Mouse (Mus musculus): ENCODE results near the gene Hnrnpr. TPM values are rescaled to one million over a fixed set of nuclear protein-coding genes. Genes with fewer than 3 reads are reported as not detected.

The Hnrnpr gene
- polyA plus RNA-seq, 1 experiment from 2014 or later = 221 TPM

DNA sequence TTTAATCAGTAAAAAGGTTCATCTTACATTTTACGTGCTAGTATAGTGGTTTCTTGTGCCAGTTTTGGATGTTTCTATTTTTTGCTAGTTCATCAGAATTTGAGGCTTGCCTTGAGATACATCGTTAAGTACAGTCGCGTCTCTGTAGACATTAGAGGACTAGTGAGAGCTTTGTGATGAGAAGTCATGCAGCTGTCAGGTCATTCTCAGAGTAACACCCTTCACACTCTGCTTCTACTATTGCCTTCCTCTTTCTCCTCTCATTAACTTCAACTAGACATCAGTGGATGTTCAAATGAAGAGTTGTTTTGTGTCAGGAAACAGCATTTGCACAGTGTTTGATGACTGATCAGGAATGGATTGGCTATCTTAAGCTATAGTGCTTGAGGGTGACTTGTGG is 1.9 kb downstream of the Hnrnpr start:
- Histone ChIP-seq H3K9ac (0 out of 2 replicates have a peak overlapping the region, but pooled peaks have one; percentile 38), H3K27ac (no peak overlapping the region), H3K36me3 (peaks cover 3% of the 10 kb centered on the region), H3K9me3 (no peaks in the 10 kb centered on the region), H3K4me2 (replicated peaks) (peak overlapping the region; percentile 73), H3K4me3 (peak overlapping the region; percentile 98), H3K4me1 (peaks cover 26% of the 10 kb centered on the region), H3K27me3 (replicated peaks) (no peaks in the 10 kb centered on the region)
- no peak for ATAC-seq (ENCODE audit: low FRiP score, low read depth)
- WGBS = 36% methylated on average over 4 of the region's 4 CpGs

- Histone ChIP-seq H3K9me3 (no peaks in the 10 kb centered on the region), H3K4me2 (replicated peaks) (no peak overlapping the region), H3K36me3 (peaks cover 46% of the 10 kb centered on the region), H3K27me3 (replicated peaks) (no peaks in the 10 kb centered on the region), H3K9ac (no peak overlapping the region), H3K4me1 (peaks cover 17% of the 10 kb centered on the region), H3K27ac (no peak overlapping the region), H3K4me3 (no peak overlapping the region)
- no peak for ATAC-seq (ENCODE audit: low FRiP score, low read depth)
- WGBS = 83% methylated on average over 4 of the region's 4 CpGs
These were observed 6.9 kb downstream of the Hnrnpr start for GRCm38 (mm10) chr4:136317667-136318066.

DNA sequence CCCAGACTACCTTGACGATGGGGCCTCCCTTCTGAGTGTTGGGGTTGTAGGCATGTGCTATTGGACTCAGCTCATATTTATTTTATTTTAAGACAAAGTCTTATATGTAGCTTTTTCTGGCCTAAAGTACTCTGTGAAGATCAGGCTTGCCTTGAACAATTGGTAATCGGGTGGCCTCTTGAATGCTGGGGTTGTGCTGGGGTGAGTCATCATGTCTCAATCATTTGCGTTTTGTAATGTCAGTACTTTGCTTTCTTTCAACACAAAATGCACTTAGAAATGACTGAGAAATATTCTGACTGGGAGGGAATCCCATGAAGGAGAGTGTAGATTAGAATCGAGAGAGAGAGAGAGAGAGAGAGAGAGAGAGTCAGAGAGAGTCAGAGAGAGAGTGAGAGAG is 9.3 kb downstream of the Hnrnpr start:
- Histone ChIP-seq H3K9me3 (no peaks in the 10 kb centered on the region), H3K4me2 (replicated peaks) (no peak overlapping the region), H3K4me3 (no peak overlapping the region), H3K27ac (no peak overlapping the region), H3K27me3 (replicated peaks) (no peaks in the 10 kb centered on the region), H3K9ac (no peak overlapping the region), H3K36me3 (peaks cover 63% of the 10 kb centered on the region), H3K4me1 (peaks cover 2% of the 10 kb centered on the region)
- 92% methylated on average over 4 of the region's 4 CpGs for WGBS
- ATAC-seq (ENCODE audit: low FRiP score, low read depth) = no peak

- Histone ChIP-seq H3K9me3 (no peaks in the 10 kb centered on the region), H3K36me3 (peaks cover 52% of the 10 kb centered on the region), H3K4me3 (no peak overlapping the region), H3K27ac (no peak overlapping the region), H3K4me2 (replicated peaks) (no peak overlapping the region), H3K4me1 (no peaks in the 10 kb centered on the region), H3K9ac (no peak overlapping the region), H3K27me3 (replicated peaks) (no peaks in the 10 kb centered on the region)
- ATAC-seq (ENCODE audit: low FRiP score, low read depth) = no peak
- WGBS = 76% methylated on average over 2 of the region's 2 CpGs
These were observed 13.5 kb downstream of the Hnrnpr start for GRCm38 (mm10) chr4:136324226-136324625.

DNA sequence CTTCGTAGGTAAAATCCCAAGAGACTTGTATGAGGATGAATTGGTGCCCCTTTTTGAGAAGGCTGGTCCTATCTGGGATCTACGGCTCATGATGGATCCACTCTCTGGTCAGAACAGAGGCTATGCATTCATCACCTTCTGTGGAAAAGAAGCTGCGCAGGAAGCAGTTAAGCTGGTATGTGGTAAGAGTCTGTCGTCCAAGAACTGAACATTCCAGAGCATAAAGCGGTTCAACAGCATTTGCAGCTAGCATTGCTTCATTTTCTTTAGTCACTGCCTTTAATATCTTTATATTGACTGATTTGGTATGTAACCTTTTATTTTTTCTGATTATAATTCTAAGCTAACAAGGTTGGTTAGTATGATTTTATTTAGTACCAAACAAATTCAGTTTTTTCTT is 16.5 kb downstream of the Hnrnpr start:
- 92% methylated on average over 5 of the region's 5 CpGs for WGBS
- H3K9ac ChIP-seq = no peak overlapping the region

GRCm38 (mm10) chr4:136328115-136328514 is 17.4 kb downstream of the Hnrnpr start:
- Histone ChIP-seq H3K9me3 (no peaks in the 10 kb centered on the region), H3K4me1 (no peaks in the 10 kb centered on the region), H3K9ac (no peak overlapping the region), H3K4me3 (no peak overlapping the region), H3K27ac (no peak overlapping the region), H3K27me3 (replicated peaks) (no peaks in the 10 kb centered on the region), H3K4me2 (replicated peaks) (no peak overlapping the region), H3K36me3 (peaks cover 47% of the 10 kb centered on the region)
- ATAC-seq (ENCODE audit: low FRiP score, low read depth) = no peak

More for the DNA sequence above, 16.5 kb downstream of the Hnrnpr start:
- H3K36me3 ChIP-seq = peaks cover 42% of the 10 kb centered on the region
- ATAC-seq (ENCODE audit: low FRiP score, low read depth) = no peak
- no peaks in the 10 kb centered on the region for H3K9me3 ChIP-seq
- H3K4me1 ChIP-seq = no peaks in the 10 kb centered on the region
- H3K27ac ChIP-seq = no peak overlapping the region
- H3K27me3 ChIP-seq (replicated peaks) = no peaks in the 10 kb centered on the region
- no peak overlapping the region for H3K4me2 ChIP-seq (replicated peaks)
- no peak overlapping the region for H3K4me3 ChIP-seq

- no peaks in the 10 kb centered on the region for H3K27me3 ChIP-seq (replicated peaks)
- WGBS = 95% methylated on average over 3 of the region's 3 CpGs
These were observed 21.0 kb downstream of the Hnrnpr start for GRCm38 (mm10) chr4:136331709-136332108.

DNA sequence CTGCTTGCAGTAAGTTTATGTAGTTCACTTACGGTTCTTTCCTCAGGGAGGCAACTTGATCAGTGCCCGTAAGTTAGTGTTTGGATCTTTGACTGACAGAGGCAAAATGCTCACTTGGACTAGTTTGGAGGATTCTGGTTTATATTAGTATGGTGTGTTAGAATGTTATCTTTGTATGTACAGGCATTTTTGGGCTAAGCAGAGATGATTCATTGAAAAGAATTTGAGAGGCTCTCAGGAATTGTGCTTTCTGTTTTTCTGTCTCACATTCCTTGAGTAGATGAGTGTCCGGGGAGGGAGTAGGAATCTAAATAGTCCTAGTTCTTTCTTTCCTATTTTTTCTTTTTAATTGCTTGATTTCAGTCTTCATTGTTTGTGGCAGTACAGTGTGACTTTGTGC is 22.4 kb downstream of the Hnrnpr start:
- Histone ChIP-seq H3K27ac (no peak overlapping the region), H3K4me2 (replicated peaks) (no peak overlapping the region), H3K4me3 (no peak overlapping the region), H3K36me3 (peaks cover 59% of the 10 kb centered on the region), H3K9ac (no peak overlapping the region), H3K27me3 (replicated peaks) (no peaks in the 10 kb centered on the region), H3K9me3 (no peaks in the 10 kb centered on the region), H3K4me1 (no peaks in the 10 kb centered on the region)
- no peak for ATAC-seq (ENCODE audit: low FRiP score, low read depth)
- WGBS = 93% methylated on average over 3 of the region's 3 CpGs

More at GRCm38 (mm10) chr4:136331709-136332108, 21.0 kb downstream of the Hnrnpr start:
- Histone ChIP-seq H3K36me3 (peaks cover 56% of the 10 kb centered on the region), H3K4me2 (replicated peaks) (no peak overlapping the region), H3K9ac (no peak overlapping the region), H3K4me1 (no peaks in the 10 kb centered on the region), H3K9me3 (no peaks in the 10 kb centered on the region), H3K27ac (no peak overlapping the region), H3K4me3 (no peak overlapping the region)
- no peak for ATAC-seq (ENCODE audit: low FRiP score, low read depth)

- Histone ChIP-seq H3K4me2 (replicated peaks) (no peak overlapping the region), H3K36me3 (peaks cover 63% of the 10 kb centered on the region), H3K4me3 (no peak overlapping the region), H3K4me1 (no peaks in the 10 kb centered on the region), H3K27ac (no peak overlapping the region), H3K9ac (no peak overlapping the region), H3K9me3 (no peaks in the 10 kb centered on the region), H3K27me3 (replicated peaks) (no peaks in the 10 kb centered on the region)
- no peak for ATAC-seq (ENCODE audit: low FRiP score, low read depth)
- WGBS = 87% methylated on average over 2 of the region's 2 CpGs
These were observed 24.3 kb downstream of the Hnrnpr start for GRCm38 (mm10) chr4:136335065-136335464.

DNA sequence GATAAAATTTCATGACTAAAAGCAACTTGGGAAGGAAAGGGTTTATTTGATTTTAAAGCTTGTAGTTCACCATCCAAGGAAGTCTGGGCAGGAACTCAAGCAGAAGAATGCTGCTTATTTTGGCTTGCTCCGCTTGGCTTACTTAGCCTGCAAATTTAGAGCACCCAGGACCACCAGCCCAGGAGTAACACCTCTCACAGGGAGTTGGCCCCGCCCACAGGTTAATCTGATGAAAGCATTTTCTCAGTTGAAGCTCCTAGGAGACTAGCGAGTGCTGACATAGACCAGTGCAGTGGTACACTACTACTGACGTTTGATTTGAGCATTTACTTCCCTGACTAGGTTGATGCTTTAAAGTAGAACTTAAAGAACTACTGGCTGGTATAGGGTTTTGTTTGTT is 26.4 kb downstream of the Hnrnpr start:
- Histone ChIP-seq H3K4me2 (replicated peaks) (no peak overlapping the region), H3K4me3 (no peak overlapping the region), H3K27ac (no peak overlapping the region), H3K4me1 (no peaks in the 10 kb centered on the region), H3K9me3 (no peaks in the 10 kb centered on the region), H3K36me3 (peaks cover 58% of the 10 kb centered on the region), H3K27me3 (replicated peaks) (no peaks in the 10 kb centered on the region), H3K9ac (no peak overlapping the region)
- no peak for ATAC-seq (ENCODE audit: low FRiP score, low read depth)
- WGBS = 80% methylated on average over 4 of the region's 4 CpGs

GRCm38 (mm10) chr4:136349616-136350015 is 38.9 kb downstream of the Hnrnpr start:
- no peak overlapping the region for H3K27ac ChIP-seq
- 95% methylated on average over 6 of the region's 6 CpGs for WGBS
- H3K9me3 ChIP-seq = no peaks in the 10 kb centered on the region
- no peak for ATAC-seq (ENCODE audit: low FRiP score, low read depth)
- no peak overlapping the region for H3K9ac ChIP-seq
- H3K4me3 ChIP-seq = no peak overlapping the region
- H3K36me3 ChIP-seq = peaks cover 56% of the 10 kb centered on the region
- no peaks in the 10 kb centered on the region for H3K4me1 ChIP-seq
- no peaks in the 10 kb centered on the region for H3K27me3 ChIP-seq (replicated peaks)
- no peak overlapping the region for H3K4me2 ChIP-seq (replicated peaks)

DNA sequence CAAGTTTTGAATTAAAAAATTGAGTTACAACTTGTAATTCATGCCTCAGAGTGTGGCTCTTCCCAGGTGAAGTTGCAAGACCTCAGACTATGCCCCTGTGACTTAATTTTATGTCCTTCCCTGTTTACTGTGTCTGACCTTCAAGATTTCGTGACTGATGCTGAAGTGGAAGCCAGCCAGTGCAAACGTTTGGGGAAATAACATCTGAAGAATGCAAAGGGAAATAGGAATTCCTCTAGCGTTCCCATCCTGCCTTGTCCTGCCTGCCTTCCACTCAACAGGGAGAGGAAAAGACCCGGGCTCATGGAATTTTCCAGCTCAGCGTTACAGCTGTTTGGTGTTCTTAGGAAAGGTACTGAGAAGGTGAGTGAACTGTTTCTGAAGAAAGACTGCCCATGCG is 46.3 kb downstream of the Hnrnpr start:
- no peak for ATAC-seq (ENCODE audit: low FRiP score, low read depth)
- H3K4me1 ChIP-seq = no peaks in the 10 kb centered on the region
- H3K4me2 ChIP-seq (replicated peaks) = no peak overlapping the region
- no peak overlapping the region for H3K9ac ChIP-seq
- H3K9me3 ChIP-seq = no peaks in the 10 kb centered on the region
- H3K4me3 ChIP-seq = no peak overlapping the region
- no peaks in the 10 kb centered on the region for H3K27me3 ChIP-seq (replicated peaks)
- 83% methylated on average over 6 of the region's 6 CpGs for WGBS
- H3K36me3 ChIP-seq = peaks cover 62% of the 10 kb centered on the region
- H3K27ac ChIP-seq = no peak overlapping the region

DNA sequence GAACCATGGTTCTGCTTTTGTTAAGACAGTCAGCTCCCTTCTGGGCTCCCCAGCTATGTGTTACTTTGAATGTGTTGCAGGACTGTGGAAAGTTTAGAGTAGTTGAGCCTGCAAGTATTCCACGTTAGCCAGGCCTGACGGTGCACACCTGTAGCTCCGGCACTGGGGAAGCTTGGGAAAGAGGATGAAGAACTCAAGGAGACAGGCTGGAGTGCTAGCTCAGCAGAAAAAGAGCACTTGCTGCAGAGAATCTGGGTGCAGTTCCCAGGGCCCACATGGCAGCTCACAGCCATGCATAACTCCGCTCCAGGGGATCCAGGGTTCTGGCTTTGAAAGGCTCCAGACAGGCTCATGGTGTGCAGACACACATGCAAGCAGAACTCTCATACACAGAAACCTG is 46.7 kb downstream of the Hnrnpr start:
- Histone ChIP-seq H3K27me3 (replicated peaks) (no peaks in the 10 kb centered on the region), H3K9ac (no peak overlapping the region), H3K36me3 (peaks cover 62% of the 10 kb centered on the region), H3K4me3 (no peak overlapping the region), H3K9me3 (no peaks in the 10 kb centered on the region), H3K27ac (no peak overlapping the region), H3K4me2 (replicated peaks) (no peak overlapping the region), H3K4me1 (no peaks in the 10 kb centered on the region)
- WGBS = 98% methylated on average over 4 of the region's 4 CpGs
- ATAC-seq (ENCODE audit: low FRiP score, low read depth) = no peak

Measured in neural tube, embryonic 12.5 days (tissue).